36 mouse cellular contexts compared by ENCODE assay signal in genomic region chr2:144770452-144770941, GRCm38 (mm10). TPM values are rescaled to one million over a fixed set of nuclear protein-coding genes. Genes with fewer than 3 reads are reported as not detected.
DNase-seq lines count a peak whose midpoint lies in the region; ATAC-seq and TF ChIP-seq lines count a peak whose summit lies in the region.
"Had no signal": no experiment of that assay in that cellular context is flagged by ENCODE, and none has a peak within 500 bp of the region (broad histone marks: within the 10 kb centered on the region; RNA-seq: fewer than 3 reads in every experiment).

No protein-coding gene starts in this region.

- no peaks in the 10 kb centered on the region for H3K27me3 ChIP-seq in kidney, embryonic 14.5 days (ENCODE audit: control insufficient read depth, insufficient read depth, low read length)
- no peaks in the 10 kb centered on the region for H3K27me3 ChIP-seq in kidney, adult 2 months (replicated peaks; ENCODE audit: control insufficient read depth, insufficient read depth, low read length)
- H3K27me3 ChIP-seq in intestine, embryonic 14.5 days (replicated peaks; ENCODE audit: control insufficient read depth, insufficient read depth, low read length) = no peaks in the 10 kb centered on the region
- no peaks in the 10 kb centered on the region for H3K27me3 ChIP-seq in intestine, embryonic 16.5 days (replicated peaks; ENCODE audit: control insufficient read depth, insufficient read depth, low read length)
- H3K27me3 ChIP-seq in stomach, embryonic 16.5 days (ENCODE audit: control insufficient read depth, insufficient read depth, low read length) = no peaks in the 10 kb centered on the region
- H3K27me3 ChIP-seq: forebrain, embryonic 13.5 days; heart, embryonic 12.5 days; limb, embryonic 12.5 days; liver, embryonic 15.5 days; midbrain, embryonic 12.5 days; neural tube, embryonic 13.5 days had no signal

- 0 out of 2 replicates have a peak overlapping the region, but pooled peaks have one; percentile 30 for H3K27ac ChIP-seq in kidney, embryonic 14.5 days (ENCODE audit: low read depth, low read length)
- no peak overlapping the region for H3K27ac ChIP-seq in kidney, adult 2 months (ENCODE audit: insufficient read depth, low read depth, low read length)
- peak overlapping the region; percentile 69 for H3K27ac ChIP-seq in intestine, embryonic 14.5 days (ENCODE audit: low read depth)
- H3K27ac ChIP-seq in intestine, embryonic 16.5 days (ENCODE audit: low read length) = peak overlapping the region; percentile 72
- H3K27ac ChIP-seq in stomach, embryonic 16.5 days (ENCODE audit: low read length) = peak overlapping the region; percentile 84
- H3K27ac ChIP-seq: gastrocnemius, adult 2 months; heart, adult 2 months; hindbrain, embryonic 14.5 days; limb, embryonic 12.5 days; liver, embryonic 15.5 days; neural tube, embryonic 13.5 days had no signal

- no peak overlapping the region for H3K9ac ChIP-seq in kidney, embryonic 14.5 days (ENCODE audit: low read depth, low read length)
- no peak overlapping the region for H3K9ac ChIP-seq in intestine, embryonic 14.5 days (ENCODE audit: low read length)
- no peak overlapping the region for H3K9ac ChIP-seq in intestine, embryonic 16.5 days (ENCODE audit: low read depth, low read length)
- no peak overlapping the region for H3K9ac ChIP-seq in stomach, embryonic 16.5 days (ENCODE audit: low read length)
- H3K9ac ChIP-seq: forebrain, embryonic 13.5 days; heart, embryonic 12.5 days; hindbrain, embryonic 14.5 days; limb, embryonic 12.5 days; liver, embryonic 15.5 days; midbrain, embryonic 12.5 days; neural tube, embryonic 13.5 days had no signal

- 90% methylated on average over 7 of the region's 7 CpGs for WGBS in kidney, embryonic 14.5 days
- 95% methylated on average over 7 of the region's 7 CpGs for WGBS in kidney, adult 2 months
- WGBS in intestine, embryonic 14.5 days = 61% methylated on average over 7 of the region's 7 CpGs
- 72% methylated on average over 7 of the region's 7 CpGs for WGBS in intestine, embryonic 16.5 days
- 55% methylated on average over 7 of the region's 7 CpGs for WGBS in stomach, embryonic 16.5 days

- H3K9me3 ChIP-seq in kidney, embryonic 14.5 days (ENCODE audit: control insufficient read depth, low read length) = peaks cover 8% of the 10 kb centered on the region; the same call in 1 of the 2 replicates
- 0 out of 2 replicates have a peak, but pooled peaks cover 2% of the 10 kb centered on the region for H3K9me3 ChIP-seq in intestine, embryonic 14.5 days (ENCODE audit: control insufficient read depth, low read length)
- H3K9me3 ChIP-seq in intestine, embryonic 16.5 days (ENCODE audit: control insufficient read depth, low read length) = no peaks in the 10 kb centered on the region
- no peaks in the 10 kb centered on the region for H3K9me3 ChIP-seq in stomach, embryonic 16.5 days (replicated peaks; ENCODE audit: control insufficient read depth, low read length)
- H3K9me3 ChIP-seq: liver, embryonic 15.5 days had no signal

- TF ChIP-seq POLR2A in kidney, adult 2 months (IDR thresholded peaks at IDR 0.05; ENCODE audit: low read depth, low read length) = no peak

- no peak overlapping the region for H3K4me3 ChIP-seq in kidney, embryonic 14.5 days (ENCODE audit: low read length)
- no peak overlapping the region for H3K4me3 ChIP-seq in kidney, adult 2 months (ENCODE audit: insufficient read depth, low read depth, low read length)
- H3K4me3 ChIP-seq in intestine, embryonic 14.5 days (ENCODE audit: low read depth, low read length) = no peak overlapping the region
- no peak overlapping the region for H3K4me3 ChIP-seq in intestine, embryonic 16.5 days (ENCODE audit: low read length)
- no peak overlapping the region for H3K4me3 ChIP-seq in stomach, embryonic 16.5 days (replicated peaks; ENCODE audit: low read length)
- H3K4me3 ChIP-seq: forebrain, embryonic 13.5 days; gastrocnemius, adult 2 months; heart, adult 2 months; heart, embryonic 12.5 days; limb, embryonic 12.5 days; liver, embryonic 15.5 days; midbrain, embryonic 12.5 days; neural tube, embryonic 13.5 days had no signal

- no peak for ATAC-seq in kidney, embryonic 14.5 days (ENCODE audit: low FRiP score, low TSS enrichment)
- ATAC-seq in intestine, embryonic 14.5 days (replicated peaks; ENCODE audit: low FRiP score, low TSS enrichment, low read depth) = no peak
- peak; percentile 76 for ATAC-seq in intestine, embryonic 16.5 days
- peak; percentile 56 for ATAC-seq in stomach, embryonic 16.5 days (ENCODE audit: insufficient read depth, low FRiP score)
- ATAC-seq: CD4-positive, CD25-positive, alpha-beta regulatory T cell, adult 4 months; forebrain, embryonic 13.5 days had no signal

- no peak for DNase-seq in kidney, adult 2 months
- no peak for DNase-seq in intestine, embryonic 14.5 days (ENCODE audit: low spot score)
- no peak for DNase-seq in layer of hippocampus, postnatal 14 days (ENCODE audit: low spot score in 2 of 2)
- DNase-seq in adrenal gland, adult (ENCODE audit: inconsistent age in 2 of 2, low spot score in 1 of 2) = no peak
- DNase-seq: adrenal gland, postnatal 25 days; cerebellum, adult 11-12 months; cerebellum, adult 9-11 months; gastrocnemius, adult 2 months; gastrocnemius, postnatal 36 days; heart, adult 2 months; kidney, adult 9 months; kidney, postnatal 14 days; layer of hippocampus, adult 9-11 months; lung, postnatal 14 days; right cerebral cortex, postnatal 4 days; thymus, adult 18-20 months; thymus, postnatal 25 days had no signal

- H3K36me3 ChIP-seq in kidney, embryonic 14.5 days (ENCODE audit: control insufficient read depth, insufficient read depth, low read length) = no peaks in the 10 kb centered on the region
- H3K36me3 ChIP-seq in kidney, adult 2 months (ENCODE audit: control insufficient read depth, insufficient read depth, low read length) = no peaks in the 10 kb centered on the region
- H3K36me3 ChIP-seq in intestine, embryonic 14.5 days (ENCODE audit: control insufficient read depth, insufficient read depth, low read length) = no peaks in the 10 kb centered on the region
- no peaks in the 10 kb centered on the region for H3K36me3 ChIP-seq in intestine, embryonic 16.5 days (ENCODE audit: control insufficient read depth, insufficient read depth, low read length)
- H3K36me3 ChIP-seq in stomach, embryonic 16.5 days (ENCODE audit: control insufficient read depth, insufficient read depth, low read length) = no peaks in the 10 kb centered on the region
- H3K36me3 ChIP-seq: limb, embryonic 12.5 days; liver, embryonic 15.5 days; midbrain, embryonic 12.5 days had no signal

- peaks cover 3% of the 10 kb centered on the region; the same call in 1 of the 2 replicates for H3K4me1 ChIP-seq in kidney, embryonic 14.5 days (ENCODE audit: control insufficient read depth, insufficient read depth, low read length)
- H3K4me1 ChIP-seq in kidney, adult 2 months (ENCODE audit: control insufficient read depth, insufficient read depth, low read length) = no peaks in the 10 kb centered on the region
- peaks cover 18% of the 10 kb centered on the region for H3K4me1 ChIP-seq in intestine, embryonic 14.5 days (replicated peaks; ENCODE audit: control insufficient read depth, insufficient read depth, low read length)
- H3K4me1 ChIP-seq in intestine, embryonic 16.5 days (ENCODE audit: control insufficient read depth, insufficient read depth, low read length) = no peaks in the 10 kb centered on the region
- H3K4me1 ChIP-seq in stomach, embryonic 16.5 days (ENCODE audit: control insufficient read depth, insufficient read depth, low read length) = 0 out of 2 replicates have a peak, but pooled peaks cover 6% of the 10 kb centered on the region
- H3K4me1 ChIP-seq: limb, embryonic 12.5 days; liver, embryonic 15.5 days; midbrain, embryonic 12.5 days had no signal

- TF ChIP-seq CTCF in kidney, adult 2 months (conservative IDR thresholded peaks at IDR 0.05; ENCODE audit: insufficient read depth, insufficient read length, low read depth, low read length) = no peak

- no peak overlapping the region for H3K4me2 ChIP-seq in kidney, embryonic 14.5 days (replicated peaks; ENCODE audit: low read depth, low read length)
- no peak overlapping the region for H3K4me2 ChIP-seq in intestine, embryonic 14.5 days (ENCODE audit: low read length)
- no peak overlapping the region for H3K4me2 ChIP-seq in intestine, embryonic 16.5 days (ENCODE audit: low read depth, low read length)
- no peak overlapping the region for H3K4me2 ChIP-seq in stomach, embryonic 16.5 days (ENCODE audit: low read depth, low read length)
- H3K4me2 ChIP-seq: forebrain, embryonic 13.5 days; heart, embryonic 12.5 days; hindbrain, embryonic 14.5 days; limb, embryonic 12.5 days; liver, embryonic 15.5 days; midbrain, embryonic 12.5 days; neural tube, embryonic 13.5 days had no signal

RNA-seq across cellular contexts. Expression of gene Scp2d1, which starts 53.0 kb away (rescaled TPM):
- not detected in 2 replicates for polyA plus RNA-seq in kidney, embryonic 14.5 days (2014; fragmentation: Nextera tagmentation; extraction: Ambion mirVana)
- not detected in 2 replicates for polyA plus RNA-seq in kidney, adult 2 months (2012; rRNA removed)
- not detected in 2 replicates for polyA plus RNA-seq in intestine, embryonic 14.5 days (2014; fragmentation: Nextera tagmentation; extraction: Ambion mirVana)
- polyA plus RNA-seq in intestine, embryonic 16.5 days (2015; fragmentation: Nextera tagmentation; extraction: Ambion mirVana) = not detected in 2 replicates
- not detected in 2 replicates for polyA plus RNA-seq in stomach, embryonic 16.5 days (2015; fragmentation: Nextera tagmentation; extraction: Ambion mirVana)
- total RNA-seq in layer of hippocampus, postnatal 14 days (2021) = not detected
- total RNA-seq: adrenal gland, adult 18-20 months; adrenal gland, postnatal 25 days; common myeloid progenitor, adult 5-6 weeks; gastrocnemius, adult 2 months; gastrocnemius, postnatal 36 days; heart, adult 2 months; hematopoietic stem cell, adult 5-6 weeks; left cerebral cortex, adult 18-20 months; left cerebral cortex, postnatal 25 days; liver, adult 2 months; megakaryocyte progenitor cell, adult 5-6 weeks had no signal
- polyA plus RNA-seq: CD4-positive, CD25-positive, alpha-beta regulatory T cell, adult 4 months; forebrain, embryonic 13.5 days; heart, adult 2 months; heart, embryonic 12.5 days; heart, postnatal 0 days; hindbrain, embryonic 14.5 days; limb, embryonic 12.5 days; liver, adult 2 months; liver, embryonic 15.5 days; midbrain, embryonic 12.5 days; neural tube, embryonic 13.5 days had no signal

Comparison
In these comparisons a context has a peak if more than half of its experiments do, and no peak if none do; other contexts are left out.
1. ATAC-seq: peak in intestine, embryonic 16.5 days (single experiment) and stomach, embryonic 16.5 days (single experiment); none in kidney, embryonic 14.5 days (single experiment) and intestine, embryonic 14.5 days (single experiment).